Mouse (Mus musculus): ENCODE results near the gene Ubqlnl. TPM values are rescaled to one million over a fixed set of nuclear protein-coding genes. Genes with fewer than 3 reads are reported as not detected.

Ubqlnl gene
- polyA plus RNA-seq, 1 experiment from 2014 or later = not detected

GRCm38 (mm10) chr7:104169634-104170204 is 19.4 kb upstream of the Ubqlnl start:
- Histone ChIP-seq H3K4me1 (ENCODE audit: control insufficient read depth, insufficient read depth, low read length) (no peaks in the 10 kb centered on the region), H3K9ac (replicated peaks; ENCODE audit: low read depth, low read length) (no peak overlapping the region), H3K4me2 (replicated peaks; ENCODE audit: low read depth, low read length) (no peak overlapping the region), H3K27ac (ENCODE audit: low read length) (no peak overlapping the region), H3K9me3 (ENCODE audit: control insufficient read depth, low read depth, low read length) (no peaks in the 10 kb centered on the region), H3K4me3 (ENCODE audit: low read depth, low read length) (no peak overlapping the region), H3K36me3 (ENCODE audit: control insufficient read depth, insufficient read depth, low read length) (no peaks in the 10 kb centered on the region), H3K27me3 (ENCODE audit: control insufficient read depth, insufficient read depth, low read length) (no peaks in the 10 kb centered on the region)
- ATAC-seq (ENCODE audit: insufficient number of reproducible peaks, insufficient read depth, low FRiP score, low read depth) = no peak
- WGBS = 69% methylated on average over 6 of the region's 6 CpGs

- Histone ChIP-seq H3K9ac (replicated peaks; ENCODE audit: low read depth, low read length) (no peak overlapping the region), H3K27ac (ENCODE audit: low read length) (no peak overlapping the region), H3K36me3 (ENCODE audit: control insufficient read depth, insufficient read depth, low read length) (no peaks in the 10 kb centered on the region), H3K4me3 (ENCODE audit: low read depth, low read length) (no peak overlapping the region), H3K4me2 (replicated peaks; ENCODE audit: low read depth, low read length) (no peak overlapping the region), H3K4me1 (ENCODE audit: control insufficient read depth, insufficient read depth, low read length) (no peaks in the 10 kb centered on the region), H3K9me3 (ENCODE audit: control insufficient read depth, low read depth, low read length) (no peaks in the 10 kb centered on the region), H3K27me3 (ENCODE audit: control insufficient read depth, insufficient read depth, low read length) (no peaks in the 10 kb centered on the region)
- 80% methylated on average over 6 of the region's 6 CpGs for WGBS
- no peak for ATAC-seq (ENCODE audit: insufficient number of reproducible peaks, insufficient read depth, low FRiP score, low read depth)
Observed at GRCm38 (mm10) chr7:104167105-104167504, 16.7 kb upstream of the Ubqlnl start.

- Histone ChIP-seq H3K27ac (ENCODE audit: low read length) (no peak within 1 kb of the TSS), H3K9me3 (ENCODE audit: control insufficient read depth, low read depth, low read length) (no peaks in the 10 kb centered on the region), H3K36me3 (ENCODE audit: control insufficient read depth, insufficient read depth, low read length) (no peaks in the 10 kb centered on the region), H3K4me2 (replicated peaks; ENCODE audit: low read depth, low read length) (no peak within 1 kb of the TSS), H3K27me3 (ENCODE audit: control insufficient read depth, insufficient read depth, low read length) (no peaks in the 10 kb centered on the region), H3K4me3 (ENCODE audit: low read depth, low read length) (no peak within 1 kb of the TSS), H3K4me1 (ENCODE audit: control insufficient read depth, insufficient read depth, low read length) (no peaks in the 10 kb centered on the region), H3K9ac (replicated peaks; ENCODE audit: low read depth, low read length) (no peak within 1 kb of the TSS)
- ATAC-seq (ENCODE audit: insufficient number of reproducible peaks, insufficient read depth, low FRiP score, low read depth) = no peak
- WGBS = 77% methylated on average over 3 of the region's 3 CpGs
Observed at GRCm38 (mm10) chr7:104143179-104143578, 7.2 kb downstream of the Ubqlnl start, which contains the start of gene Ubqln3. Gene Ubqln3, minus strand, starts transcription at chr7:104143279.

- Histone ChIP-seq H3K27ac (ENCODE audit: low read length) (no peak within 1 kb of the TSS), H3K4me2 (replicated peaks; ENCODE audit: low read depth, low read length) (no peak within 1 kb of the TSS), H3K36me3 (ENCODE audit: control insufficient read depth, insufficient read depth, low read length) (no peaks in the 10 kb centered on the region), H3K4me1 (ENCODE audit: control insufficient read depth, insufficient read depth, low read length) (no peaks in the 10 kb centered on the region), H3K9me3 (ENCODE audit: control insufficient read depth, low read depth, low read length) (no peaks in the 10 kb centered on the region), H3K4me3 (ENCODE audit: low read depth, low read length) (no peak within 1 kb of the TSS), H3K27me3 (ENCODE audit: control insufficient read depth, insufficient read depth, low read length) (no peaks in the 10 kb centered on the region), H3K9ac (replicated peaks; ENCODE audit: low read depth, low read length) (no peak within 1 kb of the TSS)
- WGBS = 79% methylated on average over 5 of the region's 5 CpGs
- ATAC-seq (ENCODE audit: insufficient number of reproducible peaks, insufficient read depth, low FRiP score, low read depth) = no peak
Observed at GRCm38 (mm10) chr7:104137305-104137704, 13.1 kb downstream of the Ubqlnl start, which contains the start of gene Olfr643. Gene Olfr643, minus strand, starts transcription at chr7:104137405.

GRCm38 (mm10) chr7:104129726-104130125 is 20.6 kb downstream of the Ubqlnl start, which contains the start of gene Ubqln5:
Gene Ubqln5, minus strand, starts transcription at chr7:104129826.
- Histone ChIP-seq H3K4me1 (ENCODE audit: control insufficient read depth, insufficient read depth, low read length) (no peaks in the 10 kb centered on the region), H3K9ac (replicated peaks; ENCODE audit: low read depth, low read length) (no peak within 1 kb of the TSS), H3K27me3 (ENCODE audit: control insufficient read depth, insufficient read depth, low read length) (no peaks in the 10 kb centered on the region), H3K27ac (ENCODE audit: low read length) (no peak within 1 kb of the TSS), H3K4me3 (ENCODE audit: low read depth, low read length) (no peak within 1 kb of the TSS), H3K36me3 (ENCODE audit: control insufficient read depth, insufficient read depth, low read length) (no peaks in the 10 kb centered on the region), H3K4me2 (replicated peaks; ENCODE audit: low read depth, low read length) (no peak within 1 kb of the TSS), H3K9me3 (ENCODE audit: control insufficient read depth, low read depth, low read length) (no peaks in the 10 kb centered on the region)
- no peak for ATAC-seq (ENCODE audit: insufficient number of reproducible peaks, insufficient read depth, low FRiP score, low read depth)
- 94% methylated on average over 5 of the region's 5 CpGs for WGBS

- H3K36me3 ChIP-seq (ENCODE audit: control insufficient read depth, insufficient read depth, low read length) = no peaks in the 10 kb centered on the region
- H3K9ac ChIP-seq (replicated peaks; ENCODE audit: low read depth, low read length) = no peak within 1 kb of the TSS
- no peak for ATAC-seq (ENCODE audit: insufficient number of reproducible peaks, insufficient read depth, low FRiP score, low read depth)
- no peak within 1 kb of the TSS for H3K27ac ChIP-seq (ENCODE audit: low read length)
- H3K4me2 ChIP-seq (replicated peaks; ENCODE audit: low read depth, low read length) = no peak within 1 kb of the TSS
- H3K27me3 ChIP-seq (ENCODE audit: control insufficient read depth, insufficient read depth, low read length) = no peaks in the 10 kb centered on the region
- H3K4me1 ChIP-seq (ENCODE audit: control insufficient read depth, insufficient read depth, low read length) = no peaks in the 10 kb centered on the region
- H3K4me3 ChIP-seq (ENCODE audit: low read depth, low read length) = no peak within 1 kb of the TSS
- no peaks in the 10 kb centered on the region for H3K9me3 ChIP-seq (ENCODE audit: control insufficient read depth, low read depth, low read length)
Observed at GRCm38 (mm10) chr7:104104757-104104972, 45.7 kb downstream of the Ubqlnl start, which contains the start of gene Olfr646. Gene Olfr646, plus strand, starts transcription at chr7:104104873.

- H3K4me2 ChIP-seq (replicated peaks; ENCODE audit: low read depth, low read length) = no peak overlapping the region
- H3K36me3 ChIP-seq (ENCODE audit: control insufficient read depth, insufficient read depth, low read length) = no peaks in the 10 kb centered on the region
- no peaks in the 10 kb centered on the region for H3K9me3 ChIP-seq (ENCODE audit: control insufficient read depth, low read depth, low read length)
- no peak for ATAC-seq (ENCODE audit: insufficient number of reproducible peaks, insufficient read depth, low FRiP score, low read depth)
- H3K27ac ChIP-seq (ENCODE audit: low read length) = no peak overlapping the region
- no peaks in the 10 kb centered on the region for H3K4me1 ChIP-seq (ENCODE audit: control insufficient read depth, insufficient read depth, low read length)
- no peak overlapping the region for H3K4me3 ChIP-seq (ENCODE audit: low read depth, low read length)
- no peaks in the 10 kb centered on the region for H3K27me3 ChIP-seq (ENCODE audit: control insufficient read depth, insufficient read depth, low read length)
- WGBS = 63% methylated on average over 4 of the region's 4 CpGs
- H3K9ac ChIP-seq (replicated peaks; ENCODE audit: low read depth, low read length) = no peak overlapping the region
Observed at GRCm38 (mm10) chr7:104103913-104104756, 46.2 kb downstream of the Ubqlnl start.
